Mouse (Mus musculus) lung, embryonic 16.5 days (tissue): ENCODE results near the gene Trabd2b. TPM values are rescaled to one million over a fixed set of nuclear protein-coding genes. Genes with fewer than 3 reads are reported as not detected.

ENCODE experiments used
- ATAC-seq: fragments of 200-750 bp; cut with Nextera tagmentation; 2 replicates; pipeline ENCODE4 v1.8.0; 2017; ENCODE audit warnings: low read depth, mild to moderate bottlenecking, moderate library complexity
- H3K27ac ChIP-seq: fragments of 300-500 bp; sonication (generic); 2 replicates; pipeline ENCODE4 v1.5.1; 2014; ENCODE audit warnings: mild to moderate bottlenecking, control low read depth, low read length
- H3K27me3 ChIP-seq: fragments of 300-500 bp; sonication (generic); 2 replicates; pipeline ENCODE4 v1.6.1; 2014; ENCODE audit warnings: low read depth, low read length, mixed read lengths; ENCODE audit not compliant: control insufficient read depth, insufficient read depth
- H3K36me3 ChIP-seq: fragments of 300-500 bp; sonication (generic); 2 replicates; pipeline ENCODE4 v1.6.1; 2014; ENCODE audit warnings: low read length; ENCODE audit not compliant: control insufficient read depth, insufficient read depth
- H3K4me1 ChIP-seq: fragments of 300-500 bp; sonication (generic); replicated peaks from 2 replicates; pipeline ENCODE4 v1.6.1; 2014; ENCODE audit warnings: low read length, mixed read lengths; ENCODE audit not compliant: control insufficient read depth, insufficient read depth
- H3K4me2 ChIP-seq: fragments of 300-500 bp; sonication (generic); 2 replicates; pipeline ENCODE4 v1.6.1; 2014; ENCODE audit warnings: low read depth, low read length, control low read depth
- H3K4me3 ChIP-seq: fragments of 300-500 bp; sonication (generic); 2 replicates; pipeline ENCODE4 v1.5.1; 2014; ENCODE audit warnings: mild to moderate bottlenecking, low read length, control low read depth
- H3K9ac ChIP-seq: fragments of 300-500 bp; sonication (generic); 2 replicates; pipeline ENCODE4 v1.6.1; 2014; ENCODE audit warnings: low read length, control low read depth
- H3K9me3 ChIP-seq: fragments of 300-500 bp; sonication (generic); 2 replicates; pipeline ENCODE4 v1.6.1; 2016; ENCODE audit warnings: low read length; ENCODE audit not compliant: control insufficient read depth
- WGBS: fragments of 180-500 bp; shearing (Covaris S2); extraction: QIAGEN DNeasy Blood & Tissue Kit; methylation state at CpG from one replicate; pipeline ENCODE4 v1.1.7; 2014; 5-methylcytosine and 5-hydroxymethylcytosine counted together
- polyA plus RNA-seq: library from polyadenylated mRNA; unstranded; fragments of >200 nt; fragmentation: Nextera tagmentation; extraction: Ambion mirVana; gene quantifications from 2 replicates; pipeline ENCODE4 v1.2.1, GENCODE M21; 2015

The Trabd2b gene
- polyA plus RNA-seq, 1 experiment from 2014 or later: 5.4 TPM

DNA sequence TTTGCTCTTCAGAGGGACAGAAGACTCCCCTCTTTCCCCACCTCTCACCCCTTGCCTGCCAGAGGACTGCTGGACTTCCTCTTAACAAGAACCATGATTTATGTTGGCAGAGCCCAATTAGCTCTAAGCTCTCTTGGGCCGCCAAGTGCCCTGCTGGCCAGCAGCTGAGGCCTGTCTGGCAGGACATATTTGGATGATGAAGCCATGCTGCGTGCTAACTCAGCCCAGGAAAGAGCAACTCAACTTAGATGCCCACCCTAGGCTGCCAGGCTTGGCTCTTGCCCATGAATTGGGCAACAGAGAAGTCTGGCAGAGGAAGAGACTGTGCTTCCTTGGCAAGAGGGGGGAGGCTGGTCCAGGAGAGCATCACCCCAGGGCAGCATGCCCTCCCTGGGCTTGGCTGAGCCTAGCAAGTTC lies 20.1 kb upstream of the Trabd2b start:
- 0 out of 2 replicates have a peak, but pooled peaks have one; percentile 8 for ATAC-seq
- H3K9me3 ChIP-seq: no peaks in the 10 kb centered on the region
- H3K27ac ChIP-seq: peak overlapping the region; percentile 86
- peaks cover 10% of the 10 kb centered on the region; the same call in 1 of the 2 replicates for H3K4me1 ChIP-seq
- no peaks in the 10 kb centered on the region for H3K36me3 ChIP-seq
- no peak overlapping the region for H3K4me2 ChIP-seq
- no peak overlapping the region for H3K9ac ChIP-seq
- no peaks in the 10 kb centered on the region for H3K27me3 ChIP-seq
- no peak overlapping the region for H3K4me3 ChIP-seq
- 54% methylated on average over 2 of the region's 2 CpGs for WGBS

DNA sequence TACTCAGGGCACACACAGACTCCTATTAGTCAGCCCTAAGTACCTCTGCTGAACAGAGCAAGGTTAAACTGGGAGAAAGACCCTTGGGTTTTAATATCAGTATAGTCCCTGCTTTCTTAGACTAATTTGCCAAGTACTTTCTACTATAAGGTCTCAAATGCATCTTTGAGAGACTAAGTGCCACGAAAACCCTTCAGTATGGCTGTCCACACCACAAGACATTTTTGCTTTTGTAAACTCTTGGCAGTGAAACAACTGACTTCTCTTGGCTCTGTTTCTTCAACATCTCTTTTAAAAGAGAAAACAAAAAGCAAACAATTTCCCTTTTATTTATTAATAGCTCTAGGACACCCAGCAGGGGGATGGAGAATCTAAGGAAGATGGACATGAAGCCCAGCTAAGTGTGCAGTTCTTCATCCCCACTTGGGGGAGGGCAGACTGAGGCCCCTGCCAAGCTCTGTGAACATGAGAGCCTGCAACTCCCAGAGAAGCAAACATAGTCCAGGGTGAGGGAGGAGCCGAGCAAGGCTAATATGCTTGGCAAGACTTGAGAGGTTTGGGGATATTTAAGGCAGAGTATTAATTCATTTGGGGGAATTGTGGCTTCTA lies 18.9 kb upstream of the Trabd2b start:
- Histone ChIP-seq H3K27me3 (no peaks in the 10 kb centered on the region), H3K27ac (peak overlapping the region; percentile 93), H3K36me3 (no peaks in the 10 kb centered on the region), H3K9me3 (no peaks in the 10 kb centered on the region), H3K4me2 (no peak overlapping the region), H3K9ac (no peak overlapping the region), H3K4me3 (no peak overlapping the region), H3K4me1 (peaks cover 10% of the 10 kb centered on the region; the same call in 1 of the 2 replicates)
- peak; percentile 95 for ATAC-seq
- WGBS: 31% methylated on average over 2 of the region's 2 CpGs

DNA sequence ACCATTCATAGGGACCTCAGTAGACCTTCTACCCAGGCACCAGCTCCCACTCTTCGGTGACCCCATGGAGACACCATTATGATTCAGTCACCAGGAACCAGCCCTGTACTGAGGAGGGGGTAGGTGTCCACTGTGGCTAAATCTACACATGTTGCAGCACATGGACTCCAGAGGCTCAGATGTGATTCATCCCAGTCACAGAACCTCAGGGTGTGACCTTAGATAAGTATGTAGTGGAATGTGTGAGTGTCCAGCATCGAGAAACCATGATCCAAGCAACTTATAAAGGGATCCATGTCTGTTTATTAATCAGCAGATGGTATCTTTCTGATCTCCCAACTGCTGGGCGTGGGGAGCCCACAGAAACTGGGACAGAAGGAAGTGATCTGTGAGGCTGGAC lies 18.2 kb upstream of the Trabd2b start:
- H3K4me2 ChIP-seq: no peak overlapping the region
- no peaks in the 10 kb centered on the region for H3K27me3 ChIP-seq
- peak; percentile 82 for ATAC-seq
- H3K9ac ChIP-seq: no peak overlapping the region
- WGBS: 48% methylated on average over 3 of the region's 3 CpGs
- peaks cover 10% of the 10 kb centered on the region; the same call in 1 of the 2 replicates for H3K4me1 ChIP-seq
- H3K27ac ChIP-seq: peak overlapping the region; percentile 93
- H3K4me3 ChIP-seq: no peak overlapping the region
- no peaks in the 10 kb centered on the region for H3K36me3 ChIP-seq
- no peaks in the 10 kb centered on the region for H3K9me3 ChIP-seq

DNA sequence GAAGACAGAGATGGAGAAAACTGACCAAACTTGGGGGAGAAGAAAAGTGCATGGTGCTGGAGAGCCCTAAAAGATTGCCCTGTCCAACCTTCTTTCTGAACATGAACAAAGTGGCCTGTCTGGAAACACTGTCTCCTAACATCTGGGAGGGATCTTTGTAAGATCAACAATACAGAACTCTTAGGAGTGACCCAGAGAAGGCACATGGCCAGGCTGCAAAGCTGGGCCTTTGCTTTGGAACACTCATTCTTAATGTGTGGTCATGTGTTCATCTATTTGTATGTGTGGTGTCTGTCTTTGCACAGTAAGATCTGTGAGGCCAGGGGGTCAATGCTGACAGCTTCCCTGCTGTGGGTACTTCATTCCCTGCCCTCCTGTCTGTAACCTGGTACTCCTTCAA lies 16.9 kb upstream of the Trabd2b start:
- ATAC-seq: peak; percentile 15
- peak overlapping the region; percentile 51 for H3K27ac ChIP-seq
- H3K9me3 ChIP-seq: no peaks in the 10 kb centered on the region
- no peak overlapping the region for H3K4me3 ChIP-seq
- H3K4me2 ChIP-seq: no peak overlapping the region
- H3K27me3 ChIP-seq: no peaks in the 10 kb centered on the region
- peaks cover 10% of the 10 kb centered on the region; the same call in 1 of the 2 replicates for H3K4me1 ChIP-seq
- H3K9ac ChIP-seq: no peak overlapping the region
- no peaks in the 10 kb centered on the region for H3K36me3 ChIP-seq

DNA sequence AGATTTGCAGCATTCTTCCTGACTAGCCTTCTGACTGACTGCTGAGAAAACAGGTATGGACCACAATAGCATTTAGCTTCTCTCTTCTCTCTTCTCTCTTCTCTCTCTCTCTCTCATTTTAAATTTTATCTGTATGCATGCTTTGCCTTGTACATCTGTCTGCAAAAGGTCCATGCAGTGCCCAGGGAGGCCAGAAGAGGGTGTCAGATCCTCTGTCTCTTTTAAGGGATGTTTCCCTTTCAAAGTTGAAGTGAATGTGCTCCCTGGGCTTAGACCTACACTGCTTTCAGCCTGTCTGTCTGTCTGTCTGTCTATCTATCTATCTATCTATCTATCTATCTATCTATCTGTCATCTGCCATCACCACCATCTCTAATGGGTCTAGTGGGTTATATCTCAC lies 8.9 kb upstream of the Trabd2b start:
- no peaks in the 10 kb centered on the region for H3K36me3 ChIP-seq
- no peak overlapping the region for H3K27ac ChIP-seq
- H3K9ac ChIP-seq: no peak overlapping the region
- no peaks in the 10 kb centered on the region for H3K9me3 ChIP-seq
- no peak for ATAC-seq
- H3K27me3 ChIP-seq: no peaks in the 10 kb centered on the region
- H3K4me3 ChIP-seq: no peak overlapping the region
- H3K4me1 ChIP-seq: no peaks in the 10 kb centered on the region
- no peak overlapping the region for H3K4me2 ChIP-seq

DNA sequence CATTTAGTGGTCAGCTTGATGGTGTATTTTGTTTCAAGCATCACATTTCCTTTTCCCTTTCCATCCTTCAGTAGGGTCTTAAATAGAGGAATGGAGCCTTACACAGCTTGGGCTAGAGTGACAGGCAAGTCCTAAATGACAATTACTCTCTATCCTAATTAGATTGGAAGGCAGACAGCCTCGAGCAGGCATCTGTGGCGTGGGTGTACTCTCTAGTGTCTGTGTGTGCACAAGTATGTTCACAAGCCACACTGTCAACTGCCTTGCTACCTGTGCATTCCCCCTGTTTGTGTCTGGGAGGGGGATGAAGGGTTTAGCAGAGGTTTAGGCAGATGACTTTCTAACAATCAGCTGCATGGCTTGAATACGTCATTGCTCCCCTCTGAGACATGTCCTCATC lies 6.7 kb upstream of the Trabd2b start:
- no peak overlapping the region for H3K9ac ChIP-seq
- no peaks in the 10 kb centered on the region for H3K9me3 ChIP-seq
- no peaks in the 10 kb centered on the region for H3K27me3 ChIP-seq
- no peaks in the 10 kb centered on the region for H3K4me1 ChIP-seq
- 66% methylated on average over 3 of the region's 3 CpGs for WGBS
- H3K4me3 ChIP-seq: no peak overlapping the region
- no peak for ATAC-seq
- no peak overlapping the region for H3K4me2 ChIP-seq
- H3K27ac ChIP-seq: no peak overlapping the region
- no peaks in the 10 kb centered on the region for H3K36me3 ChIP-seq

DNA sequence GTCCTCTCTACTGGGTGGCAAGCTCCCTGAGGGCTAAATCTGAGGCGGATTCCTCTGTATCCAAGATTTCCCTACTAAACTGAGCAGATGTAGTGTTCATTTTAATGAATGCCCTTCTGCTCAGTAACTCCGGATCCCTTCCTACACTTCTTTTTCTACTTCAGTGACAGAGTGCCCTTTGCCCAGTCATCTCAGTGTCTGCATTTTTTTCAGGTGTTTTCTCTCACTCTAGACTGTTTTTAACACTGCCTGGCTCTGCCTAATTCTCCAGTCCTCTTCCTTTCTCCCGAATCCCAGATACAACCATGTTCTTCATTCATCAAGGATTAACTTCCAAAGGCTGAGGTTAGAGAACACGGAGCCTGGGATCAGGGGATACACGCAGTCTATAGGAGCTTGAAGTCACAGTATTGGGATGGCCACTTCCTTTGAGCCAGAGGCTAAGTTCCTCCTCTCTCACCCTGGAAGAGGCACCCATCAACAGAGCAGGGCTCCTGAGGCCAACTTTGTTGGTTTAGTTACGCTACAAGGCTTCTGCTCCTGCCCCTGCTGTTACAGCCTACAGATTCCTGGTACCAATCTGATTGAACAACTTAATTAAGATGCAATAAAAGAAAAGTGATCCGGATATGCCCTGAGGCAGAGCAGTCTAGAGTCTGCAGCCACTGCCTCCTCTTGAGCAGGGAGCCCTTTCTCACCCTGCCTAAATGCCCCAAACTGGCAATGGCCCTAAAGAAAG lies 4.4 kb upstream of the Trabd2b start:
- H3K27ac ChIP-seq: no peak overlapping the region
- H3K9me3 ChIP-seq: no peaks in the 10 kb centered on the region
- peaks cover 4% of the 10 kb centered on the region for H3K27me3 ChIP-seq
- ATAC-seq: no peak
- H3K4me2 ChIP-seq: no peak overlapping the region
- H3K9ac ChIP-seq: no peak overlapping the region
- H3K4me1 ChIP-seq: no peaks in the 10 kb centered on the region
- H3K4me3 ChIP-seq: no peak overlapping the region
- H3K36me3 ChIP-seq: no peaks in the 10 kb centered on the region
- 69% methylated on average over 7 of the region's 7 CpGs for WGBS

DNA sequence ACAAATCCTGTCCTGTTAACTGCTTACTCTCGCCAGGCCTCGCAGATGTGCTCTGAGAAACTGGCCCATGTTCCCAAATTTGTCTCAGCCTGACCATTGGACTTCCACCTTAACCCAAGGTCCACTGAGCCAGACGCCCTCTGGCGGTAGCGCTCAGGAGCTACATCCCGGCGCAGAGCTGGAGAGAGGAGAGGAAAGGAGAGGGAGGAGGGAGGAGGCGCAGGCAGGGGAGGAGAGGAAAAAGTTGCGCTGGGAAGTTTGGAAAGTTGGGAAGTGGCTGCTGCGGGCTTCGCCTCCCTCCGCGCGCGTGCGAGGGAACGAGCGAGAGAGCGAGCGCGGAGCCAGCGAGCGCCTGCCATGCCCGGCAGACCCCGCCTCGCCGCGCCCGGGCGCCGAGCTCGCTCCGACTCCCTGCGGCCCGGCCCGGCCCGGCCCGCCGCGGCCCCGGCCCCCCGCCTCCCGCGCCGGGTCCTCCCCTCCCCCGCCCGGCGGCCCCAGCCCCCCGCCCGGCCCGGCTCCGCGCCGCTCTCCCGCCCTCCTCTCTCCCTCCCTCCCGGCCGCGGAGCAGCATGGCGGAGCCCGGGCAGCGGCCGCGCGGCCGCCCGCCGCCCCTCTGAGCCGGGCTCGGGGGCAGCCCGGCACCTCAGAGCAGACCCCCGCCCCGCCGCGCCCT lies 706 bp upstream of the Trabd2b start:
- WGBS: under 1% methylated on average over 32 of the region's 74 CpGs
- ATAC-seq: peak; percentile 89
- H3K27ac ChIP-seq: peak overlapping the region; percentile 95
- peak overlapping the region; percentile 87 for H3K4me2 ChIP-seq
- H3K9ac ChIP-seq: peak overlapping the region; percentile 80
- peak overlapping the region; percentile 74 for H3K4me3 ChIP-seq
- no peaks in the 10 kb centered on the region for H3K9me3 ChIP-seq
- H3K4me1 ChIP-seq: peaks cover 10% of the 10 kb centered on the region; the same call in 1 of the 2 replicates
- peaks cover 11% of the 10 kb centered on the region for H3K27me3 ChIP-seq
- 0 out of 2 replicates have a peak, but pooled peaks cover 2% of the 10 kb centered on the region for H3K36me3 ChIP-seq

DNA sequence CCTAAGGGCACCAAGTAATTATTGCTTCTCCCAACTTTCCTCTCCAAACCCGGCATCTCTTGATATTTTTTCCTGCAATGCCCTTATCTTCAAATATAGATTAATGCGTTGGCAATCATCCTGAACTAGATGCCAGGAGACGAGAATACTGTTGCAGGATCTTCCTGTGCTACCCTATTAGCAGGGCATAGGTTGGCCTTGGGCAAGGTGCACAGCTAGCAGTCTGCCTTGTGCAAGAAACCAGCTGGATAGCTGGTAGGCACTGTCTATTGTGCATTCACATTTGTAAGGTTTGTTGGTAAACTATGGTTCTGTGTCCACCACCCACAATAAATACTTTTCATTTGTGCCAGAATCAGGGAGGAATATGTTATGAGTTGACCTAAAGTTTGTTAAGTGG lies 992 bp downstream of the Trabd2b start:
- peak overlapping the region; percentile 80 for H3K9ac ChIP-seq
- peaks cover 11% of the 10 kb centered on the region for H3K27me3 ChIP-seq
- 47% methylated on average over 3 of the region's 3 CpGs for WGBS
- H3K9me3 ChIP-seq: no peaks in the 10 kb centered on the region
- peaks cover 11% of the 10 kb centered on the region; the same call in 1 of the 2 replicates for H3K4me1 ChIP-seq
- H3K36me3 ChIP-seq: 0 out of 2 replicates have a peak, but pooled peaks cover 2% of the 10 kb centered on the region
- ATAC-seq: no peak
- no peak overlapping the region for H3K27ac ChIP-seq
- peak overlapping the region; percentile 74 for H3K4me3 ChIP-seq
- H3K4me2 ChIP-seq: peak overlapping the region; percentile 87
